Mouse (Mus musculus): ENCODE measurements around the gene Vmn2r96. TPM values are rescaled to one million over a fixed set of nuclear protein-coding genes. Genes with fewer than 3 reads are reported as not detected.
"Not testable (repeated sequence)": the region's sequence is repeated elsewhere in the genome, so short reads cannot be mapped to it uniquely, and the experiment has no call there.

The Vmn2r96 gene
- polyA plus RNA-seq (2014; fragmentation: Nextera tagmentation; extraction: Ambion mirVana): not detected in 2 replicates

DNA sequence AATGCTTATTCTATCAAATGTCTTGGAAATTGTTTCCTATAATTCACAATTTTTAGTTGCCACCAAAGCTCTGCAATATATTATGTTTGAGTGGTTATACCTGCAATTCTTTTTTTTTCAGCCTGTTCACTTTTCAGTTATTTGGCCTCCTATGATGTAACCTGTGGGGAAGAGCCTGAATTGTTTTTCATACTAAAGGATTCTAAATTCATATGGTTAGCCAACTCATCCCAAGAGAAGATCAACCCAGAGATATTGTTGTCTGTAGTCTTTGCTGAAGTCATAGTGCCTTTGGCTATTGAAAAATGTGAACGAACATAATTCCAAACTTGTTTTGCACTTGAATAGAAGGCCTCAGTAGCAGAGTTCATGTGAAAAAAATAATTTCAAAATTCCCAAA is at the start of gene Vmn2r96:
TSS of gene Vmn2r96 (plus strand) at position 301 of the 400 bp plus-strand sequence.
- not testable (repeated sequence) for ATAC-seq (ENCODE audit: insufficient number of reproducible peaks, insufficient read depth, low FRiP score, low read depth); H3K4me1 ChIP-seq (ENCODE audit: control insufficient read depth in 2 of 2, insufficient read depth in 2 of 2, low read length in 2 of 2); H3K36me3 ChIP-seq (ENCODE audit: control insufficient read depth, insufficient read depth, low read length); H3K27ac ChIP-seq (replicated peaks in 1 of 2; ENCODE audit: control insufficient read depth in 1 of 2, insufficient read depth in 1 of 2, low read depth in 2 of 2, low read length in 2 of 2); H3K9ac ChIP-seq (ENCODE audit: low read length); H3K4me2 ChIP-seq (ENCODE audit: low read length); H3K4me3 ChIP-seq (ENCODE audit: control insufficient read depth in 1 of 2, insufficient read depth in 1 of 2, low read depth in 1 of 2, low read length in 2 of 2); H3K9me3 ChIP-seq (ENCODE audit: control insufficient read depth, low read length); H3K27me3 ChIP-seq (ENCODE audit: control insufficient read depth, insufficient read depth, low read length)
- 72% methylated on average over 1 of the region's 1 CpGs for WGBS

DNA sequence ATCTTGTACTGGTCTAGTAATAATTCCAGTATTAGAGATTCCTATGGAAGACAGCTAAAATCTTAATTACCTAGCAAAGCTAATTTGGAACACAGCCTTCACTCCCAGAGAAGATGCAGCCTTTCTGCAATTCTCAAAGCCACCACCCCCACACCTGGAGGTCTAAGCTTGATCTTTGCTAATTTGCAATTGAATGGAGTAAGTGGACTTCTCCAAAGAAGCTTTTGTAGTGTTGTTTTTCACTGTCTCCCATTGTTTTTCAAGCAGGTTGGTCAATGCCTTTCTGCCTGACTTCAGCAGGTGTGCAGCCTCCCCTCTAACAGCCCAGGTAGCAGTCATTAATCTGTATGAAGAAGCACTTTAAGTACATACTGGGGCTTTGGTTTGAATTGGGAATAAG is 49.6 kb upstream of the Vmn2r96 start:
- H3K27me3 ChIP-seq (ENCODE audit: control insufficient read depth, insufficient read depth, low read length): no peaks in the 10 kb centered on the region
- no peaks in the 10 kb centered on the region for H3K4me1 ChIP-seq (ENCODE audit: control insufficient read depth in 2 of 2, insufficient read depth in 2 of 2, low read length in 2 of 2)
- H3K36me3 ChIP-seq (ENCODE audit: control insufficient read depth, insufficient read depth, low read length): no peaks in the 10 kb centered on the region
- H3K9ac ChIP-seq (ENCODE audit: low read length): no peak overlapping the region
- no peak for ATAC-seq (ENCODE audit: insufficient number of reproducible peaks, insufficient read depth, low FRiP score, low read depth)
- H3K4me2 ChIP-seq (ENCODE audit: low read length): no peak overlapping the region
- no peak overlapping the region for H3K27ac ChIP-seq (replicated peaks in 1 of 2; ENCODE audit: control insufficient read depth in 1 of 2, insufficient read depth in 1 of 2, low read depth in 2 of 2, low read length in 2 of 2)
- no peak overlapping the region for H3K4me3 ChIP-seq (ENCODE audit: control insufficient read depth in 1 of 2, insufficient read depth in 1 of 2, low read depth in 1 of 2, low read length in 2 of 2)
- H3K9me3 ChIP-seq (ENCODE audit: control insufficient read depth, low read length): peaks cover 29% of the 10 kb centered on the region

DNA sequence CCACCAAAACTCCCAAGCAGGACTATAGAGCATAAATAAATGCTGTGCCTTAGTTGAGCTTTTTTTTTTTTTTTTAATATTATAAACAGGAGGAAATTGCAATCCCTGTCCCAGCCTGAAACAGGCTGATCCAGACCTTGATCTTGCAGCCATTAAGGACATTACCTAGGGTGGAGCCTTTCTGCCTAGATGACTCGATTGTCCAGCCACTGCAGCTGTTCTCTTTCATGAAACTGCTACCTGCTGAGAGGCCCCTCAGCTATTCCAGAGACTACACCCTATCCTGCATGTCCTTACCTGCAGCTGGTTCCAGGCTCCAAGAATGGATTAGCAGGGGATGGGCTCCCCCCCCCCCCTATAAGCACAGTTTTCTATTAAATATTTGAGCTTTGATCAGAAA is 49.0 kb upstream of the Vmn2r96 start:
- 59% methylated on average over 1 of the region's 1 CpGs for WGBS
- Histone ChIP-seq H3K36me3 (ENCODE audit: control insufficient read depth, insufficient read depth, low read length) (no peaks in the 10 kb centered on the region), H3K9ac (ENCODE audit: low read length) (no peak overlapping the region), H3K27me3 (ENCODE audit: control insufficient read depth, insufficient read depth, low read length) (no peaks in the 10 kb centered on the region), H3K9me3 (ENCODE audit: control insufficient read depth, low read length) (peaks cover 26% of the 10 kb centered on the region), H3K27ac (replicated peaks in 1 of 2; ENCODE audit: control insufficient read depth in 1 of 2, insufficient read depth in 1 of 2, low read depth in 2 of 2, low read length in 2 of 2) (no peak overlapping the region), H3K4me3 (ENCODE audit: control insufficient read depth in 1 of 2, insufficient read depth in 1 of 2, low read depth in 1 of 2, low read length in 2 of 2) (no peak overlapping the region), H3K4me2 (ENCODE audit: low read length) (no peak overlapping the region), H3K4me1 (ENCODE audit: control insufficient read depth in 2 of 2, insufficient read depth in 2 of 2, low read length in 2 of 2) (no peaks in the 10 kb centered on the region)
- no peak for ATAC-seq (ENCODE audit: insufficient number of reproducible peaks, insufficient read depth, low FRiP score, low read depth)

DNA sequence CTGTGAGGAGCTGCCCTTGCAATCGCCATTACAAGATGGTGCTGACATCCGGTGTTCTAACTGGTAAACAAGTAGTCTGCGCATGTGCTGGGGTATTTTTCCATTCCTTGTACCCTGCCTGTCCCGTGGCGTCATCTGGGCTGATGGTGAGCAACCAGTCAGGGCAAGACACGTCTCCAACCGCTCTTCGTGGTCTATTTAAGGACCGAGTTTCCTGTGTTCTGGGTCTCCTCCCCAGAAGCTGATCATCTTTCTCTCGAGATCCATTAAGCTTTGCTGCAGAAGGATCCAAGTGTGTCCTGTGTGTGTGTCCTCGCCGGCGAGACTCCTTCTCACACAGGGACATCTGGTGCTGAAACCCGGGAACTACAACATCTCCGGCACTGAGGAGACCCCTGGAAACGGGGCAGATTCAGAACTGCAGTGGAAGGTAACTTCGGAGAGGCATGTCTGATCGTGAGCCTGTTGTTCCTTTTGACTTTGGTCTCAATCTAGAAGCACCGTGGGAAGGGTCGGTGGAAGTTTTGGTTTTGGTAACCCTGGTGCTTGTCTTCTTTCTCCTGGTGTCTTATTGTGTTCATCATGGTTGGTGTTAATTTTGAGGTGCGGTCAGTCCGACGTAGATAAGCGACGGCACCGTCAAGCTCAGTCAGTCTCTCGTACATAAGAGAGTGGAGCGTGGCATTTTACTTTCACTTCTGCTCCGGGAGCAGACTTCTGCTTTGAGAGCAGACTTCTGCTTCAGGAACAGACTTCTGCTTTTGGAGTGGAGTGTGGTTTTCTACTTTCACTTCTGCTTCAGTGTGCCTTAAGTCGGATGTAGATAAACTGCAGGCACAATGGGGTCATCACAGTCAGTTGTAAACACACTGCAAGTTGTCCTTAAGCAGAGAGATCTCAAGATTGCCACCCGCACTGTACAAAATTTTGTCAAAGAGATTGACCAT is 14.5 kb upstream of the Vmn2r96 start:
- H3K9ac ChIP-seq (ENCODE audit: low read length); H3K4me1 ChIP-seq (ENCODE audit: control insufficient read depth in 2 of 2, insufficient read depth in 2 of 2, low read length in 2 of 2); H3K27me3 ChIP-seq (ENCODE audit: control insufficient read depth, insufficient read depth, low read length); H3K27ac ChIP-seq (replicated peaks in 1 of 2; ENCODE audit: control insufficient read depth in 1 of 2, insufficient read depth in 1 of 2, low read depth in 2 of 2, low read length in 2 of 2); H3K4me2 ChIP-seq (ENCODE audit: low read length); H3K36me3 ChIP-seq (ENCODE audit: control insufficient read depth, insufficient read depth, low read length); ATAC-seq (ENCODE audit: insufficient number of reproducible peaks, insufficient read depth, low FRiP score, low read depth); H3K4me3 ChIP-seq (ENCODE audit: control insufficient read depth in 1 of 2, insufficient read depth in 1 of 2, low read depth in 1 of 2, low read length in 2 of 2): not testable (repeated sequence)
- WGBS: 85% methylated on average over 31 of the region's 31 CpGs
- H3K9me3 ChIP-seq (ENCODE audit: control insufficient read depth, low read length): peaks cover 43% of the 10 kb centered on the region

DNA sequence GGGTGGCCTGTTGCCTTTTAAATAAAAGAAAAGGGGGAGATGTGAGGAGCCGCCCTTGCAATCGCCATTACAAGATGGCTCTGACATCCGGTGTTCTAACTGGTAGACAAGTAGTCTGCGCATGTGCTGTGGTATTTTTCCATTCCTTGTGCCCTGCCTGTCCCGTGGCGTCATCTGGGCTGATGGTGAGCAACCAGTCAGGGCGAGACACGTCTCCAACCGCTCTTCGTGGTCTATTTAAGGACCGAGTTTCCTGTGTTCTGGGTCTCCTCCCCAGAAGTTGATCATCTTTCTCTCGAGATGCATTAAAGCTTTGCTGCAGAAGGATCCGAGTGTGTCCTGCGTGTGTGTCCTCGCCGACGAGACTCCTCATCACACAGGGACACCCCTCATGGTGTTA is 6.8 kb upstream of the Vmn2r96 start:
- not testable (repeated sequence) for ATAC-seq (ENCODE audit: insufficient number of reproducible peaks, insufficient read depth, low FRiP score, low read depth); H3K4me2 ChIP-seq (ENCODE audit: low read length); H3K36me3 ChIP-seq (ENCODE audit: control insufficient read depth, insufficient read depth, low read length); H3K27me3 ChIP-seq (ENCODE audit: control insufficient read depth, insufficient read depth, low read length); H3K27ac ChIP-seq (replicated peaks in 1 of 2; ENCODE audit: control insufficient read depth in 1 of 2, insufficient read depth in 1 of 2, low read depth in 2 of 2, low read length in 2 of 2); H3K4me1 ChIP-seq (ENCODE audit: control insufficient read depth in 2 of 2, insufficient read depth in 2 of 2, low read length in 2 of 2); H3K4me3 ChIP-seq (ENCODE audit: control insufficient read depth in 1 of 2, insufficient read depth in 1 of 2, low read depth in 1 of 2, low read length in 2 of 2); H3K9ac ChIP-seq (ENCODE audit: low read length)
- peaks cover 25% of the 10 kb centered on the region for H3K9me3 ChIP-seq (ENCODE audit: control insufficient read depth, low read length)
- WGBS: 81% methylated on average over 17 of the region's 17 CpGs

DNA sequence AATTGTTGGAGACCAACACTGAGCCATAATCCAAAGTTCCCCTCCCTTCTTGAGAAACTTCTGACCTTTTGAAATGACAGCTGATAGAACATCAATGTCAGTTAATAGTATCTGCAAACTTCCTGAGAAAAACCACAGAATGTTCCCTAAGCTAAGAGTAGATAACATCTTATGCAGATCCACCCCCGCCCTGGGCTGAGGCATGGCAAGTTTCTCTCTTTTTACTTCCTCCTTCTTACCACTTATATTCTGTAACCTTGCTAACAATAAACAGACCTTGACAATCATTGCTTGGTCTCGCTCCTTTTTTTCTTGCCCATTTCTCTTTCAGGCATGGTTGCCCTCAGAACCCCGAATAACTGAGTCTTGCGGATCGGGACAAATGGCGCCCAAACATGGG is 42.2 kb downstream of the Vmn2r96 start:
- H3K4me3 ChIP-seq (ENCODE audit: control insufficient read depth in 1 of 2, insufficient read depth in 1 of 2, low read depth in 1 of 2, low read length in 2 of 2); H3K4me1 ChIP-seq (ENCODE audit: control insufficient read depth in 2 of 2, insufficient read depth in 2 of 2, low read length in 2 of 2); H3K36me3 ChIP-seq (ENCODE audit: control insufficient read depth, insufficient read depth, low read length); H3K9ac ChIP-seq (ENCODE audit: low read length); H3K27ac ChIP-seq (replicated peaks in 1 of 2; ENCODE audit: control insufficient read depth in 1 of 2, insufficient read depth in 1 of 2, low read depth in 2 of 2, low read length in 2 of 2); ATAC-seq (ENCODE audit: insufficient number of reproducible peaks, insufficient read depth, low FRiP score, low read depth); H3K27me3 ChIP-seq (ENCODE audit: control insufficient read depth, insufficient read depth, low read length); H3K4me2 ChIP-seq (ENCODE audit: low read length): not testable (repeated sequence)
- peaks cover 13% of the 10 kb centered on the region for H3K9me3 ChIP-seq (ENCODE audit: control insufficient read depth, low read length)
- 80% methylated on average over 6 of the region's 6 CpGs for WGBS

DNA sequence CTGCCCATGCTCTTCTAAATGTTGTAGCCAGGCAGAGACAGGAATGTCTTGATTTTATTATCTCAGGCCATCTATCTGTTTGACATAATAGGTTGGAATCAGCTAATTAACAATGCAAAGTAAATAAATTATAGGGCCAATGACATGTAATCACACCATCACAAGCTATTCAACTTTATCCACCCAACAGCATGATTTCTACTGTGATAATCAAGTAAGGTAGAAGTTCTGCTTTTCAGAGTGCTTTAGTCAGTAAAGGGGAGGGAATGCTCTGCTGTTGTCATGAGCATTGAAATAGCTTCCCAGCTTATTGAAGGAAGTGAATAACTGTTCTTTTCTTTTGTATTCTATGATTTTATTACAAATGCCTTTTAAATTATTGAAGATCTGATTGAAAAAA is 53.6 kb downstream of the Vmn2r96 start:
- no peaks in the 10 kb centered on the region for H3K36me3 ChIP-seq (ENCODE audit: control insufficient read depth, insufficient read depth, low read length)
- no peak overlapping the region for H3K4me3 ChIP-seq (ENCODE audit: control insufficient read depth in 1 of 2, insufficient read depth in 1 of 2, low read depth in 1 of 2, low read length in 2 of 2)
- H3K9me3 ChIP-seq (ENCODE audit: control insufficient read depth, low read length): peaks cover 9% of the 10 kb centered on the region; the same call in 1 of the 2 replicates
- no peak overlapping the region for H3K27ac ChIP-seq (replicated peaks in 1 of 2; ENCODE audit: control insufficient read depth in 1 of 2, insufficient read depth in 1 of 2, low read depth in 2 of 2, low read length in 2 of 2)
- no peak overlapping the region for H3K4me2 ChIP-seq (ENCODE audit: low read length)
- no peaks in the 10 kb centered on the region for H3K27me3 ChIP-seq (ENCODE audit: control insufficient read depth, insufficient read depth, low read length)
- no peak overlapping the region for H3K9ac ChIP-seq (ENCODE audit: low read length)
- no peaks in the 10 kb centered on the region for H3K4me1 ChIP-seq (ENCODE audit: control insufficient read depth in 2 of 2, insufficient read depth in 2 of 2, low read length in 2 of 2)
- ATAC-seq (ENCODE audit: insufficient number of reproducible peaks, insufficient read depth, low FRiP score, low read depth): no peak

Data from heart, embryonic 14.5 days (tissue).